In genomic region chr3:131137119-131137781, GRCm38 (mm10) we compare ENCODE assay signal across 8 mouse cellular contexts. TPM values are rescaled to one million over a fixed set of nuclear protein-coding genes. Genes with fewer than 3 reads are reported as not detected.
DNase-seq lines count a peak whose midpoint lies in the region; ATAC-seq and TF ChIP-seq lines count a peak whose summit lies in the region.
"Had no signal": no experiment of that assay in that cellular context is flagged by ENCODE, and none has a peak within 500 bp of the region (broad histone marks: within the 10 kb centered on the region; RNA-seq: fewer than 3 reads in every experiment).

No protein-coding gene starts in this region.

- peaks cover 1 to 2% of the 10 kb centered on the region in 2 experiments for H3K36me3 ChIP-seq in CH12.LX (replicated peaks in 1 of 2; ENCODE audit: control insufficient read depth in 1 of 2, insufficient read depth in 1 of 2, low read length in 1 of 2)
- H3K36me3 ChIP-seq in forebrain, embryonic 15.5 days = no peaks in the 10 kb centered on the region
- H3K36me3 ChIP-seq in midbrain, embryonic 11.5 days (ENCODE audit: control insufficient read depth, insufficient read depth, low read length) = no peaks in the 10 kb centered on the region
- H3K36me3 ChIP-seq in intestine, embryonic 16.5 days (ENCODE audit: control insufficient read depth, insufficient read depth, low read length) = no peaks in the 10 kb centered on the region

- no peaks in the 10 kb centered on the region for H3K9me3 ChIP-seq in CH12.LX (replicated peaks; ENCODE audit: low read length)
- no peaks in the 10 kb centered on the region for H3K9me3 ChIP-seq in forebrain, embryonic 15.5 days
- H3K9me3 ChIP-seq in midbrain, embryonic 11.5 days (ENCODE audit: control insufficient read depth, low read length) = no peaks in the 10 kb centered on the region
- H3K9me3 ChIP-seq in intestine, embryonic 16.5 days (ENCODE audit: control insufficient read depth, low read length) = no peaks in the 10 kb centered on the region

- peaks cover 21 to 42% of the 10 kb centered on the region in 2 experiments for H3K4me1 ChIP-seq in CH12.LX (ENCODE audit: control insufficient read depth in 1 of 2, insufficient read depth in 2 of 2)
- H3K4me1 ChIP-seq in forebrain, embryonic 15.5 days = peaks cover 42% of the 10 kb centered on the region
- H3K4me1 ChIP-seq in midbrain, embryonic 11.5 days (ENCODE audit: control insufficient read depth, insufficient read depth, low read length) = peaks cover 49% of the 10 kb centered on the region
- H3K4me1 ChIP-seq in intestine, embryonic 16.5 days (ENCODE audit: control insufficient read depth, insufficient read depth, low read length) = no peaks in the 10 kb centered on the region

- dilution Hi-C loops in CH12.LX (cut with MboI; ENCODE audit: extremely low pct_ligation_motif_present, extremely low pct_unique_long_range_greater_than_20kb, low sequenced_read_pairs) = no loop called here

- TF ChIP-seq EP300 in CH12.LX (IDR thresholded peaks at IDR 0.05; ENCODE audit: low read length) = peak; percentile 75

- peak; percentile 70 for ATAC-seq in forebrain, embryonic 15.5 days (replicated peaks)
- ATAC-seq in midbrain, embryonic 11.5 days (ENCODE audit: low FRiP score) = peak; percentile 78
- no peak for ATAC-seq in intestine, embryonic 16.5 days

- WGBS in forebrain, embryonic 15.5 days = 6% methylated on average over 18 of the region's 18 CpGs
- WGBS in midbrain, embryonic 11.5 days = 18% methylated on average over 18 of the region's 18 CpGs
- 65% methylated on average over 18 of the region's 18 CpGs for WGBS in intestine, embryonic 16.5 days

- TF ChIP-seq CTCF in CH12.LX (conservative IDR thresholded peaks at IDR 0.05 in 1 of 2, IDR thresholded peaks at IDR 0.05 in 1 of 2; ENCODE audit: low read depth in 2 of 2, low read length in 2 of 2) = no peak

- H3K27me3 ChIP-seq in CH12.LX (replicated peaks) = no peaks in the 10 kb centered on the region
- no peaks in the 10 kb centered on the region for H3K27me3 ChIP-seq in forebrain, embryonic 15.5 days
- no peaks in the 10 kb centered on the region for H3K27me3 ChIP-seq in midbrain, embryonic 11.5 days (ENCODE audit: control insufficient read depth, insufficient read depth, low read length)
- H3K27me3 ChIP-seq in intestine, embryonic 16.5 days (replicated peaks; ENCODE audit: control insufficient read depth, insufficient read depth, low read length) = no peaks in the 10 kb centered on the region

- no peak for TF ChIP-seq RAD21 in CH12.LX (IDR thresholded peaks at IDR 0.05; ENCODE audit: low read depth, low read length)

- H3K9ac ChIP-seq in CH12.LX (ENCODE audit: insufficient read depth, low read depth) = peak overlapping the region; percentile 45
- H3K9ac ChIP-seq in forebrain, embryonic 15.5 days (replicated peaks) = 0 out of 2 replicates have a peak overlapping the region, but pooled peaks have one; percentile 4
- H3K9ac ChIP-seq in midbrain, embryonic 11.5 days (ENCODE audit: low read length) = no peak overlapping the region
- no peak overlapping the region for H3K9ac ChIP-seq in intestine, embryonic 16.5 days (ENCODE audit: low read depth, low read length)

- peak overlapping the region in 2 of 3 experiments; percentile 32 to 41 for H3K4me3 ChIP-seq in CH12.LX (replicated peaks in 1 of 3; ENCODE audit: low read depth in 2 of 3, low read length in 2 of 3, poor library complexity in 1 of 3)
- H3K4me3 ChIP-seq in forebrain, embryonic 15.5 days = 0 out of 2 replicates have a peak overlapping the region, but pooled peaks have one; percentile 13
- H3K4me3 ChIP-seq in midbrain, embryonic 11.5 days (ENCODE audit: low read depth, low read length) = no peak overlapping the region
- H3K4me3 ChIP-seq in intestine, embryonic 16.5 days (ENCODE audit: low read length) = no peak overlapping the region

- DNase-seq in CH12.LX (ENCODE audit: extremely low read depth) = peak; percentile 64
- DNase-seq in adrenal gland, adult 8-10 months = peak; percentile 48
- peak; percentile 92 for DNase-seq in midbrain, embryonic 11.5 days (ENCODE audit: low spot score, missing footprints)
- no peak for DNase-seq in layer of hippocampus, adult 11-12 months (ENCODE audit: low spot score)
- no peak for DNase-seq in thymus, postnatal 25 days
- DNase-seq: lung, adult 18-20 months had no signal

- in situ Hi-C loops in CH12.LX (cut with MboI; ENCODE audit: low pct_ligation_motif_present, low pct_unique_long_range_greater_than_20kb, low sequenced_read_pairs) = no loop called here

- TF ChIP-seq POLR2A in CH12.LX (IDR thresholded peaks at IDR 0.05; ENCODE audit: low read depth, low read length) = peak; percentile 35; the same call in 1 of the 2 replicates

- H3K27ac ChIP-seq in CH12.LX (ENCODE audit: insufficient read depth, low read depth) = peak overlapping the region; percentile 89
- H3K27ac ChIP-seq in forebrain, embryonic 15.5 days (replicated peaks) = peak overlapping the region; percentile 58
- peak overlapping the region; percentile 27; the same call in 1 of the 2 replicates for H3K27ac ChIP-seq in midbrain, embryonic 11.5 days (ENCODE audit: low read depth, low read length)
- no peak overlapping the region for H3K27ac ChIP-seq in intestine, embryonic 16.5 days (ENCODE audit: low read length)

- H3K79me2 ChIP-seq in CH12.LX (replicated peaks; ENCODE audit: control insufficient read depth, extremely low read depth, insufficient read depth, poor library complexity, severe bottlenecking) = peaks cover 19% of the 10 kb centered on the region

- peak overlapping the region; percentile 92 for H3K4me2 ChIP-seq in CH12.LX (ENCODE audit: insufficient read depth, low read depth, poor library complexity, severe bottlenecking)
- peak overlapping the region; percentile 41 for H3K4me2 ChIP-seq in forebrain, embryonic 15.5 days (replicated peaks)
- H3K4me2 ChIP-seq in midbrain, embryonic 11.5 days = peak overlapping the region; percentile 36
- H3K4me2 ChIP-seq in intestine, embryonic 16.5 days (ENCODE audit: low read depth, low read length) = no peak overlapping the region

TF ChIP-seq in CH12.LX, 34 proteins besides CTCF, POLR2A, EP300 and RAD21 (continues in another document):
- TF ChIP-seq E2F4 (IDR thresholded peaks at IDR 0.05; ENCODE audit: insufficient replicate concordance, low read depth, low read length) = no peak
- TF ChIP-seq CHD1 (IDR thresholded peaks at IDR 0.05; ENCODE audit: low read depth, low read length) = peak; percentile 93; the same call in 1 of the 2 replicates
- no peak for TF ChIP-seq GABPA (IDR thresholded peaks at IDR 0.05; ENCODE audit: insufficient replicate concordance, low read depth, low read length)
- no peak for TF ChIP-seq ZKSCAN1 (IDR thresholded peaks at IDR 0.05; ENCODE audit: borderline replicate concordance, low read depth, low read length)
- no peak for TF ChIP-seq JUN (IDR thresholded peaks at IDR 0.05; ENCODE audit: insufficient read depth, low read depth, low read length)
- 0 out of 2 replicates have a peak, but pooled peaks have one; percentile 13 for TF ChIP-seq ELF1 (IDR thresholded peaks at IDR 0.05; ENCODE audit: low read depth, low read length)
- TF ChIP-seq MAFK (IDR thresholded peaks at IDR 0.05; ENCODE audit: insufficient replicate concordance, low read length) = peak; percentile 69; the same call in 1 of the 2 replicates
- TF ChIP-seq MYC (IDR thresholded peaks at IDR 0.05; ENCODE audit: low read depth, low read length) = no peak
- peak; percentile 73 for TF ChIP-seq IRF4 (IDR thresholded peaks at IDR 0.05; ENCODE audit: low read depth, low read length)
- TF ChIP-seq SMC3 (IDR thresholded peaks at IDR 0.05; ENCODE audit: low read depth, low read length) = no peak
- TF ChIP-seq HCFC1 (IDR thresholded peaks at IDR 0.05; ENCODE audit: low read depth, low read length) = no peak
- TF ChIP-seq MAZ (IDR thresholded peaks at IDR 0.05; ENCODE audit: low read depth, low read length) = peak; percentile 83; the same call in 1 of the 2 replicates
- peak; percentile 27; the same call in 1 of the 2 replicates for TF ChIP-seq NRF1 (IDR thresholded peaks at IDR 0.05; ENCODE audit: low read depth, low read length)
- peak; percentile 77 for TF ChIP-seq MXI1 (IDR thresholded peaks at IDR 0.05; ENCODE audit: low read depth, low read length)
- TF ChIP-seq TBP (conservative IDR thresholded peaks at IDR 0.05; ENCODE audit: low read depth, low read length) = peak; percentile 49; the same call in 1 of the 2 replicates
- TF ChIP-seq USF2 (conservative IDR thresholded peaks at IDR 0.05; ENCODE audit: low read depth, low read length) = no peak
- TF ChIP-seq TCF12 (IDR thresholded peaks at IDR 0.05; ENCODE audit: low read depth, low read length) = peak; percentile 72
- TF ChIP-seq MAX (IDR thresholded peaks at IDR 0.05; ENCODE audit: low read length) = peak; percentile 72; the same call in 1 of the 2 replicates
- 0 out of 2 replicates have a peak, but pooled peaks have one; percentile 53 for TF ChIP-seq CHD2 (IDR thresholded peaks at IDR 0.05; ENCODE audit: low read length)
- TF ChIP-seq KAT2A (IDR thresholded peaks at IDR 0.05; ENCODE audit: insufficient replicate concordance, low read length) = 0 out of 2 replicates have a peak, but pooled peaks have one; percentile 28
- no peak for TF ChIP-seq ZC3H11A (IDR thresholded peaks at IDR 0.05; ENCODE audit: low read depth, low read length)
- no peak for TF ChIP-seq USF1 (IDR thresholded peaks at IDR 0.05; ENCODE audit: low read depth, low read length)
- no peak for TF ChIP-seq UBTF (IDR thresholded peaks at IDR 0.05; ENCODE audit: low read depth, low read length)
- TF ChIP-seq POLR2AphosphoS2 (IDR thresholded peaks at IDR 0.05; ENCODE audit: low read depth, low read length) = peak; percentile 55; the same call in 1 of the 2 replicates
- TF ChIP-seq PAX5 (IDR thresholded peaks at IDR 0.05; ENCODE audit: low read length) = no peak
- peak; percentile 82 for TF ChIP-seq BHLHE40 (IDR thresholded peaks at IDR 0.05; ENCODE audit: low read depth, low read length)
- peak; percentile 83; the same call in 1 of the 2 replicates for TF ChIP-seq SIN3A (IDR thresholded peaks at IDR 0.05; ENCODE audit: low read length)
- peak; percentile 26; the same call in 1 of the 2 replicates for TF ChIP-seq NELFE (IDR thresholded peaks at IDR 0.05; ENCODE audit: low read depth, low read length)
- TF ChIP-seq RCOR1 (conservative IDR thresholded peaks at IDR 0.05; ENCODE audit: low read depth, low read length) = peak; percentile 79

RNA-seq across cellular contexts. Expression of gene Lef1, which starts 27.0 kb away (rescaled TPM):
- total RNA-seq in CH12.LX (2012; rRNA removed) = 14.5 and 15.8 TPM in 2 replicates
- total RNA-seq in CH12.LX (2014; rRNA removed) = 1.4 and 1.8 TPM in 2 replicates
- polyA plus RNA-seq in CH12.LX (2012; ENCODE audit: insufficient read length, low read depth) = 2.7 and 4.4 TPM in 2 replicates
- 10 to 100 TPM in 3 of 4 experiments, 1 to 10 TPM in 1; 9.3 to 21.7 (median 13.4) TPM for total RNA-seq in adrenal gland, adult 8-10 months (2022)
- polyA plus RNA-seq in forebrain, embryonic 15.5 days (2015; fragmentation: Nextera tagmentation; extraction: Ambion mirVana) = 14.3 and 18.6 TPM in 2 replicates
- polyA plus RNA-seq in midbrain, embryonic 11.5 days (2014; fragmentation: Nextera tagmentation; extraction: Ambion mirVana) = 66.9 and 67.7 TPM in 2 replicates
- 0.28 and 0.31 TPM in 2 replicates for polyA plus RNA-seq in intestine, embryonic 16.5 days (2015; fragmentation: Nextera tagmentation; extraction: Ambion mirVana)

Comparison
In these comparisons a context has a peak if more than half of its experiments do, and no peak if none do; other contexts are left out.
1. DNase-seq: peak in CH12.LX (single experiment), adrenal gland, adult 8-10 months (single experiment) and midbrain, embryonic 11.5 days (single experiment); none in layer of hippocampus, adult 11-12 months (single experiment) and thymus, postnatal 25 days (single experiment).
2. H3K4me3 ChIP-seq: peak in CH12.LX (2 of 3) and forebrain, embryonic 15.5 days (single experiment); none in midbrain, embryonic 11.5 days (single experiment) and intestine, embryonic 16.5 days (single experiment).
3. H3K9ac ChIP-seq: peak in CH12.LX (single experiment) and forebrain, embryonic 15.5 days (single experiment); none in midbrain, embryonic 11.5 days (single experiment) and intestine, embryonic 16.5 days (single experiment).